Mouse (Mus musculus) hematopoietic multipotent progenitor cell, adult 10-12 weeks (in vitro differentiated cells): ENCODE measurements around the gene Adgre1. TPM values are rescaled to one million over a fixed set of nuclear protein-coding genes. Genes with fewer than 3 reads are reported as not detected.

Experiments used
- polyA plus RNA-seq: library from polyadenylated mRNA; stranded (reverse); fragments of >175 nt; gene quantifications from 2 replicates; pipeline ENCODE4 v1.2.3, GENCODE M21; 2012; ENCODE audit warnings: low replicate concordance

Adgre1 gene
- 2.9 and 5.6 TPM in 2 replicates for polyA plus RNA-seq

DNA sequence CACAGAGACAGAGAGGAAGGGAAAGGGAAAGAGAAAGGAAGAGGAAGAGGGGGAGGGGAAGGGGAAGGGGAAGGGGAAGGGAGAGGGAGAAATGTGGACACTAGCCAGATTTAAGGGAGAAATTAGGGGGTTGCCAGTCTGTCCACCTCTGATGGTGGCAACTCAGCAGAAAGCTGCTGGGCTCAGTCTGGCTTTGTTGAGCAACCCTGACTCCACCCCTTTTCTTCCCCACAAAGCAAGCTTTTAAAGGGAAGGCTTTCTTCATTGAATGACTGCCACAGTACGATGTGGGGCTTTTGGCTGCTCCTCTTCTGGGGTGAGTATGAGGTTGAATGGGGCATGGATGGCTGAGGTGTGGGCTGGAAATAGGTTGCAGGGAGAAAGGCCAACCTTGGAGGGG, at the start of gene Adgre1:
TSS of gene Adgre1 (plus strand) at position 251 of the 400 bp plus-strand sequence.

Other genes starting within 250 kb of the Adgre1 start
- 0.17 and 0.98 TPM in 2 replicates for gene Cd70, start 208.9 kb upstream of the Adgre1 start, polyA plus RNA-seq
- 7.8 and 15.8 TPM in 2 replicates for gene Tnfsf14, start 164.5 kb upstream of the Adgre1 start, polyA plus RNA-seq
- gene C3, start 130.6 kb upstream of the Adgre1 start, polyA plus RNA-seq = 9.1 and 16.5 TPM in 2 replicates
- gene Gpr108, start 110.2 kb upstream of the Adgre1 start, polyA plus RNA-seq = 34.0 and 34.2 TPM in 2 replicates
- gene Trip10, start 109.2 kb upstream of the Adgre1 start, polyA plus RNA-seq = 9.3 and 9.4 TPM in 2 replicates
- gene Vav1, start 79.6 kb upstream of the Adgre1 start, polyA plus RNA-seq = 72.5 and 81.3 TPM in 2 replicates
- gene Vmn2r120, start 186.8 kb downstream of the Adgre1 start, polyA plus RNA-seq = not detected in 2 replicates